Mouse (Mus musculus): ENCODE measurements around the gene Gm10057.
"Not testable (repeated sequence)": the region's sequence is repeated elsewhere in the genome, so short reads cannot be mapped to it uniquely, and the experiment has no call there.

GRCm38 (mm10) chrX:154012540-154012939 lies 42.3 kb downstream of the Gm10057 start, which contains the start of gene Samt1:
- not testable (repeated sequence) for TF ChIP-seq CTCF (IDR thresholded peaks at IDR 0.05; ENCODE audit: borderline replicate concordance, extremely low read depth, insufficient read depth, insufficient read length); POLR2A (IDR thresholded peaks at IDR 0.05; ENCODE audit: borderline replicate concordance, extremely low read depth, insufficient read depth, insufficient read length, poor library complexity, severe bottlenecking)

All from brain, embryonic 14.5 days (tissue).